Mouse (Mus musculus) midbrain, embryonic 13.5 days (tissue): ENCODE results near the gene Col6a4. TPM values are rescaled to one million over a fixed set of nuclear protein-coding genes. Genes with fewer than 3 reads are reported as not detected.

ENCODE experiments used
- ATAC-seq: fragments of 200-750 bp; cut with Nextera tagmentation; 2 replicates; pipeline ENCODE4 v1.8.0; 2017; ENCODE audit warnings: mild to moderate bottlenecking, moderate TSS enrichment, moderate library complexity
- H3K27ac ChIP-seq: fragments of 300-500 bp; sonication (generic); 2 replicates; pipeline ENCODE4 v1.5.1; 2015; ENCODE audit warnings: inconsistent platforms, mild to moderate bottlenecking, moderate library complexity
- H3K27me3 ChIP-seq: fragments of 300-500 bp; sonication (generic); 2 replicates; pipeline ENCODE4 v1.6.1; 2015; ENCODE audit warnings: mild to moderate bottlenecking, inconsistent platforms
- H3K36me3 ChIP-seq: fragments of 300-500 bp; sonication (generic); 2 replicates; pipeline ENCODE4 v1.6.1; 2015; ENCODE audit warnings: mild to moderate bottlenecking, inconsistent platforms
- H3K4me1 ChIP-seq: fragments of 300-500 bp; sonication (generic); replicated peaks from 2 replicates; pipeline ENCODE4 v1.6.1; 2015; ENCODE audit warnings: inconsistent platforms
- H3K4me2 ChIP-seq: fragments of 300-500 bp; sonication (generic); replicated peaks from 2 replicates; pipeline ENCODE4 v1.6.1; 2015; ENCODE audit warnings: moderate library complexity, mild to moderate bottlenecking, inconsistent platforms
- H3K4me3 ChIP-seq: fragments of 300-500 bp; sonication (generic); replicated peaks from 2 replicates; pipeline ENCODE4 v1.5.1; 2015; ENCODE audit warnings: mild to moderate bottlenecking, inconsistent platforms
- H3K9ac ChIP-seq: fragments of 300-500 bp; sonication (generic); replicated peaks from 2 replicates; pipeline ENCODE4 v1.6.1; 2015; ENCODE audit warnings: mild to moderate bottlenecking, inconsistent platforms
- H3K9me3 ChIP-seq: fragments of 300-500 bp; sonication (generic); 2 replicates; pipeline ENCODE4 v1.6.1; 2016; ENCODE audit warnings: mild to moderate bottlenecking, inconsistent platforms
- WGBS: fragments of 180-500 bp; shearing (Covaris S2); methylation state at CpG from one replicate; pipeline ENCODE4 v1.1.7; 2015; 5-methylcytosine and 5-hydroxymethylcytosine counted together
- polyA plus RNA-seq: library from polyadenylated mRNA; unstranded; fragments of >200 nt; fragmentation: Nextera tagmentation; extraction: Ambion mirVana; gene quantifications from 2 replicates; pipeline ENCODE4 v1.2.1, GENCODE M21; 2015

Col6a4 gene
- polyA plus RNA-seq, 1 experiment from 2014 or later: 0.28 TPM

DNA sequence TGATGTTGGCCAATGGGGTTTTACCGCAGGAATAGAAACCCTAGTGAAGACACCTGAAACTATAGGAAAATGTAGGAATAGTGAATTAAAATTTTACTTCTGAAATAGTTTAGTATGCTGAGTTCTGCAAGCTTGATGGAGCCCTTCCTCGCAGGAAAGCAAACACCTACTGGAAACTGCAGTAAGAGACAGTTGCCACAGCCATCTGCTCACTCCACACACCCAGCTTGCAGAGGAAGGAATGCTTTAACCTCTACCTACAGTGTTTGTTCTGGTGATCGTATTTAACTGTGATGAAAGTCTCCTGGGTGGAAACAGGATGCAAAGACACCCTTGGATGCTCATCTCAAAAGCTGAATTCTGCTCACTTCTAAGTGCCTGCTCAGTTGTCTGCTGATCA lies 149.0 kb downstream of the Col6a4 start:
- WGBS: 79% methylated on average over 3 of the region's 3 CpGs
- ATAC-seq: no peak

More for the DNA sequence above, 149.0 kb downstream of the Col6a4 start:
- H3K4me3 ChIP-seq: no peak overlapping the region
- no peaks in the 10 kb centered on the region for H3K36me3 ChIP-seq
- no peak overlapping the region for H3K9ac ChIP-seq
- no peaks in the 10 kb centered on the region for H3K4me1 ChIP-seq
- H3K9me3 ChIP-seq: no peaks in the 10 kb centered on the region
- H3K27ac ChIP-seq: no peak overlapping the region
- no peak overlapping the region for H3K4me2 ChIP-seq
- no peaks in the 10 kb centered on the region for H3K27me3 ChIP-seq

Other genes with a start within 250 kb of the Col6a4 start
- 0.09 TPM in 2 replicates for gene Col6a5, start 136.1 kb downstream of the Col6a4 start, polyA plus RNA-seq
- 10.1 TPM in 2 replicates for gene Glyctk, start 61.4 kb upstream of the Col6a4 start, polyA plus RNA-seq
- gene Wdr82, start 74.1 kb upstream of the Col6a4 start, polyA plus RNA-seq: 36.0 and 42.5 TPM in 2 replicates
- 16.7 and 16.9 TPM in 2 replicates for gene Ppm1m, start 103.0 kb upstream of the Col6a4 start, polyA plus RNA-seq
- gene Twf2, start 106.3 kb upstream of the Col6a4 start, polyA plus RNA-seq: 52.2 and 53.3 TPM in 2 replicates
- not detected in 2 replicates for gene Tlr9, start 125.8 kb upstream of the Col6a4 start, polyA plus RNA-seq
- gene Alas1, start 151.9 kb upstream of the Col6a4 start, polyA plus RNA-seq: 91.5 and 93.6 TPM in 2 replicates
- 10.6 and 13.5 TPM in 2 replicates for gene Poc1a, start 184.3 kb upstream of the Col6a4 start, polyA plus RNA-seq